Mouse (Mus musculus): Measurements from ENCODE around the gene Rnf187. TPM values are rescaled to one million over a fixed set of nuclear protein-coding genes. Genes with fewer than 3 reads are reported as not detected.
A peak's percentile ranks its signal among the peaks of the same experiment; 100 is the strongest.

The Rnf187 gene
- total and polyA plus RNA-seq, 3 experiments = 280 to 3,830 (median 337) TPM

DNA sequence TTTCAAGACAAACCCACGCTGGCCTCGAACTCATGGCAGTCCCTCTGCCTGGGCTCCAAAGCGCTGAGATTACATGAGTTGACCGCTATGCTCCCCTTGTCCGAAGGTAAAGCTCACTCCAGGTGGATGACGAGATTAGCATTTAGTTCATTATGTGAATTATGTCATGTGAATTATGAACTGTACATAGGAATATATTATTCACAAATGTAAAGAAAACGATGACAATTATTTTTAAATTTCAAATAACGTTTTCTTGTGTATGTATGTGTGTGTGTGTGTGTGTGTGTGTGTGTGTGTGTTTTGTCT is 34.4 kb downstream of the Rnf187 start:
- H3K36me3 ChIP-seq (ENCODE audit: control insufficient read depth in 1 of 2, insufficient read depth in 2 of 2, low read length in 2 of 2) = peaks cover 4 to 14% of the 10 kb centered on the region in 2 experiments; a peak in 3 of 4 replicates
- H3K27me3 ChIP-seq (ENCODE audit: control insufficient read depth in 1 of 2, insufficient read depth in 2 of 2, low read length in 2 of 2) = no peaks in the 10 kb centered on the region
- peak overlapping the region; percentile 71 for H3K9ac ChIP-seq (ENCODE audit: control insufficient read depth, low read depth, low read length, poor library complexity, severe bottlenecking)
- H3K27ac ChIP-seq (ENCODE audit: control insufficient read depth, low read depth, low read length) = peak overlapping the region; percentile 61
- H3K9me3 ChIP-seq (replicated peaks; ENCODE audit: insufficient read depth, low read length) = no peaks in the 10 kb centered on the region
- DNase-seq (ENCODE audit: low read depth, low spot score) = no peak
- TF ChIP-seq EP300 (IDR thresholded peaks at IDR 0.05; ENCODE audit: low read depth in 1 of 2, low read length in 2 of 2) (no peak; a peak in 1 of 4 replicates), BHLHE40 (IDR thresholded peaks at IDR 0.05; ENCODE audit: borderline replicate concordance, low read depth, low read length) (no peak), NRF1 (IDR thresholded peaks at IDR 0.05; ENCODE audit: insufficient read depth, low read depth, low read length, poor library complexity, severe bottlenecking) (no peak), TCF12 (IDR thresholded peaks at IDR 0.05; ENCODE audit: low read depth, low read length) (no peak), POLR2AphosphoS5 (IDR thresholded peaks at IDR 0.05; ENCODE audit: borderline replicate concordance, low read depth, low read length) (no peak), UBTF (IDR thresholded peaks at IDR 0.05; ENCODE audit: borderline replicate concordance, insufficient read depth, low read depth, low read length) (no peak), E2F4 (IDR thresholded peaks at IDR 0.05; ENCODE audit: borderline replicate concordance, low read depth, low read length) (no peak), CHD1 (IDR thresholded peaks at IDR 0.05; ENCODE audit: low read depth, low read length) (no peak), MXI1 (IDR thresholded peaks at IDR 0.05; ENCODE audit: low read depth, low read length) (peak; percentile 63; the same call in 1 of the 2 replicates), ZC3H11A (IDR thresholded peaks at IDR 0.05; ENCODE audit: low read depth, low read length) (no peak), ETS1 (IDR thresholded peaks at IDR 0.05; ENCODE audit: low read depth, low read length) (peak; percentile 44; the same call in 1 of the 2 replicates), MAFK (IDR thresholded peaks at IDR 0.05; ENCODE audit: borderline replicate concordance, low read depth, low read length) (no peak), ZNF384 (IDR thresholded peaks at IDR 0.05; ENCODE audit: low read depth, low read length) (no peak), SIN3A (IDR thresholded peaks at IDR 0.05; ENCODE audit: low read length) (peak; percentile 82), MAX (IDR thresholded peaks at IDR 0.05; ENCODE audit: low read length) (no peak), HCFC1 (IDR thresholded peaks at IDR 0.05; ENCODE audit: low read depth, low read length) (0 out of 2 replicates have a peak, but pooled peaks have one; percentile 10), NELFE (IDR thresholded peaks at IDR 0.05; ENCODE audit: low read depth, low read length) (peak; percentile 17; the same call in 1 of the 2 replicates), KAT2A (conservative IDR thresholded peaks at IDR 0.05; ENCODE audit: low read depth, low read length) (no peak), CHD2 (IDR thresholded peaks at IDR 0.05; ENCODE audit: low read length) (no peak), CTCF (IDR thresholded peaks at IDR 0.05 in 2 of 3, conservative IDR thresholded peaks at IDR 0.05 in 1 of 3; ENCODE audit: control insufficient read depth in 1 of 3, insufficient read depth in 1 of 3, low read depth in 2 of 3, low read length in 3 of 3, poor library complexity in 1 of 3, severe bottlenecking in 1 of 3) (no peak), USF2 (IDR thresholded peaks at IDR 0.05; ENCODE audit: borderline replicate concordance in 1 of 2, insufficient read depth in 1 of 2, low read depth in 1 of 2, low read length in 2 of 2) (no peak), POLR2AphosphoS2 (IDR thresholded peaks at IDR 0.05; ENCODE audit: low read length) (no peak), POLR2A (IDR thresholded peaks at IDR 0.05; ENCODE audit: control insufficient read depth in 1 of 2, insufficient read depth in 1 of 2, low read depth in 1 of 2, low read length in 2 of 2, poor library complexity in 1 of 2) (no peak), ELF1 (IDR thresholded peaks at IDR 0.05; ENCODE audit: low read depth, low read length) (0 out of 2 replicates have a peak, but pooled peaks have one; percentile 3), ZMIZ1 (IDR thresholded peaks at IDR 0.05; ENCODE audit: low read depth, low read length) (0 out of 2 replicates have a peak, but pooled peaks have one; percentile 26)
- H3K79me2 ChIP-seq (ENCODE audit: control insufficient read depth, insufficient read depth, low read length, poor library complexity) = peaks cover 7% of the 10 kb centered on the region
- H3K4me1 ChIP-seq (ENCODE audit: control insufficient read depth in 1 of 2, insufficient read depth in 2 of 2, low read length in 2 of 2) = peaks cover 3 to 16% of the 10 kb centered on the region in 2 experiments
- H3K4me3 ChIP-seq (ENCODE audit: control insufficient read depth in 1 of 2, insufficient read depth in 1 of 2, low read depth in 2 of 2, low read length in 2 of 2) = peak overlapping the region; percentile 73 to 96

Data from MEL (cell line).